Mouse (Mus musculus): ENCODE results near the gene Hnrnpl.

Hnrnpl gene

DNA sequence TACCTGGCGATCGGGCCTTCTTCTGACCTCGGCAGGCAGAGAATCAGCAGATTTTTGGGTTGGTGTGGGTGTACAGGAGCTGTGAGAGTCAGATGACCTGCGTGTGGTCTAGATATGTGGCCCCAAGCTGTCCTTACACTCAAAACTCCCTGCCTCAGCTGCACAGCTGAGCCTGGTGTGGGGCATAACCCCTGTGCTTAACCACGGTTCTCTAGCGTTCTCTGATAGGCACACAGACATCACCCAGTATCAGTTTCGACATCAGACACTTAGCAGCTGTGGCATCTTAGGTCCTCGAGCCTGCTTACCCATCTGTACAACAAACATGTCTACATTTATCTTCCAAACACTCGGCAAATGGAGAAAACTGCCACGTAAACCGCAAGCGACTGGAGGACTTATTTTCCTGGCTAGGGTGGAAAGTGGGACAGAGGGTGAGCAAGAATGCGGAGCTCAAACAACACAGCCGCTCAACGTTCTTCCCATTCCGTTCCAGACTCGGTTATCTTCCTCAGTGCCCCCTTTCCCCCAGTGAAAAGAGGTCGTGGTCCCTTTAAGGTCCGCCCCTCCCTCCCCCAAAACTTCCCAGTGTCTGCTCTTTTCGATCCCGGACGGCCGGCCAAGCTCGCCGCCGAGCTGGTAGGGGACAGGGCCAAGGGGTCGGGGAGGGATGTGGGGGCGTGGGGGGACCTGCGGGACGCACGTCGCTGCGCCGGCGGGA lies at the start of gene Hnrnpl:
Gene Hnrnpl, plus strand, starts transcription at position 321 of the 721 bp plus-strand sequence.
- DNase-seq (ENCODE audit: low read depth, low spot score) = peak; percentile 90

- DNase-seq (ENCODE audit: low read depth, low spot score) = no peak
These were observed 49.7 kb upstream of the Hnrnpl start for GRCm38 (mm10) chr7:28758623-28759022.

GRCm38 (mm10) chr7:28761907-28762306 lies 46.4 kb upstream of the Hnrnpl start:
- no peak for DNase-seq (ENCODE audit: low read depth, low spot score)

GRCm38 (mm10) chr7:28765211-28765610 lies 43.1 kb upstream of the Hnrnpl start:
- DNase-seq (ENCODE audit: low read depth, low spot score) = peak; percentile 32

GRCm38 (mm10) chr7:28766173-28766879 lies 42.0 kb upstream of the Hnrnpl start, which contains the start of gene Sirt2:
TSS of gene Sirt2 (plus strand) at chr7:28766735.
- peak; percentile 99 for DNase-seq (ENCODE audit: low read depth, low spot score)

DNA sequence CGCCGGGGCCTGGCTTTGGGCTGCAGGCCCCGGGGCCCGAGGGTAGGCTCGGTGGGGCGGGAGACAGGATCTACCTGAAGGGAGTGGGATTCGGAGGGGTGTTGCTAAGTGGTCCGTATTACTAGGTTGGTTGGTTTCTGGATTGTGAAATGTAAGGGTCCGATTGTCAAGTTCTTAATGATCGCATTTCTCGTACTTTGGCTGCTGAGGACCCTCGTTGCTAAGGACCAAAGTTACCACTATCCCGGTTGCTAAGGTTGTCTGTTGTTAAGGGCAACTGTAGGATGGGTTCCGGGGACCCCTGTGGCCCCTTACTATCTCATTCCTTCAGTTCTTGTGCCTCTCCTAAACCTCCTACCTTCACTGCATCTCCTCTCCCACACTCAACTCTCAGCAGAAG lies 41.4 kb upstream of the Hnrnpl start:
- DNase-seq (ENCODE audit: low read depth, low spot score) = no peak

GRCm38 (mm10) chr7:28767462-28767965 lies 40.8 kb upstream of the Hnrnpl start, which contains the start of gene Nfkbib:
TSS of gene Nfkbib (minus strand) at chr7:28767512.
- DNase-seq (ENCODE audit: low read depth, low spot score) = no peak

DNA sequence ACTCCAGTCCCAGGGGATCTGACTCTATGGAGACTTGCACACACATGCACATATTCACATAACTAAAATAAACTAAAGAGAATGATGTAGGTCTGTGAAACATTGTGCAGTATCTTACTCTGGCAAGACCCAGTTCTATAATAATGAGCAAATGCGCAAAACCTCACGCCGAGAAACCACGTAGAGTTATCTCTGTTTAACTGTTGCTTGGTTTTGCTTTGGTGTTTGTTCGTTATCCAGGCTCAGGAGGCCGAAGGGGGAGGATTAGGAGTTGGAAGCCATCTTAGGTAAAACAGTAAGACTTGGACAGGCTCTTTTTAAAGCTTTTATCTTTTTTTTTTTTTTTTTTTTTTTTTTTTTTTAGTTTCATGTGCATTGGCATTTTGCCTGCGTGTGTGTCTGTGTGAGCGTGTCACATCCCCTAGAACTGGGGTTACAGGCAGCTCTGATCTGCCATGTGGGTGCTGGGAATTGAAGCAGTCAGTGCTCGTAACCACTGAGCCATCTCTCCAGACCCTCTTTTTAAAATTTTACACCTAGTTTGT lies 38.9 kb upstream of the Hnrnpl start:
- no peak for DNase-seq (ENCODE audit: low read depth, low spot score)

DNA sequence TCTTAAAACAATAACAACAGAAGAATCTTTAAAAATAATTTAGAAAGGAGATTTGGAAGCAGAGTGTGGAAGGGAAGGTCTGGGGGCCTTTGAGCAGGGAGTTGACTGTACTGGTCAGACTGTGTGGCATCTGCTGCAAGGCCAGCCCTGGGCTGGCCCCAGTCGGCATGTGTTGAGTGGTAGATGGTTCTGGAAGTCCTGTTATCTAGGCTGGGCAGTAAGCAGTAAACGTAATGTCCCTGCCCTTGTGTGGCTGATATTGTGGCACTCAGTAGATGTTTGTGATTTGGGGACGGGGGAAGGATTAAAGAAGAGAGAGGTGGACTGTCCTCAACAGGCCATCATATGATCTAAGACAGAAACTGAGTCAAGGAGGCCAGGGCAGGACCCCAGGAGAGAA lies 38.0 kb upstream of the Hnrnpl start:
- DNase-seq (ENCODE audit: low read depth, low spot score) = no peak

DNA sequence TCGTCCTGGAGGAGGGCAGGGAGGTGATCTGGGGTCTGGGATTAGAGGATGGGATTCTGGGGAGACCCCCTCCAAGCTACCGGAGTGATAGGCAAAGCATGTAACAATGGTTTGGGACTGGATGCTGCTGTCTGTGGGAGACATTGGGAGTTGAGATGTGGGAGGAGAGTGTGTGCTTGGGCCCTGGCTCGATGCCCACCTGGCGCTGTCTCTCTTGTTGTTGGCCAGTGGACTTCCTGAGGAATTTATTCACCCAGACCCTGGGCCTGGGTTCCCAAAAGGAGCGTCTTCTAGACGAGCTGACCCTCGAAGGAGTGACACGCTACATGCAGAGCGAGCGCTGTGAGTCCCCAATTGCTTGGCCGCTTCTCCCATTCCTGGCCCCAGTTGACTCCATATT lies 36.5 kb upstream of the Hnrnpl start:
- no peak for DNase-seq (ENCODE audit: low read depth, low spot score)

DNA sequence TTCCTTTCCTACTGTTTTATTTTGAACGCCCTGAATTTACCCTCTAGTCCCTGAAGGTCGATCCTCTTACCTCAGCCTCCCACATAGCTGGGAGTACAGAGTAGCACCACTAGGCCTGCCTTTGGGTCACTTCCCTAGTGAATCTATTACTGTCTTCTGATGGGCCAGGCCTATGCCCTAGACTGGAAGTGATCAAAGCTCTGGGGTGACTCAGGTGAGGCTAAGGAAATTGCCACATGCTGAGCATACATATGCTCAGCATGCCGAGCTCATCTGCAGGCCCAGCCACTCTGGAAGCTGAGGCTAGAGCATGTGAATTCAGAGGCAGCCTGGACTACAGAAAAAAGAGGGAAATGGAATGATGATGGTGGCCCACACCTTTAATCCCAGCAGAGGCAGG lies 35.2 kb upstream of the Hnrnpl start:
- no peak for DNase-seq (ENCODE audit: low read depth, low spot score)

GRCm38 (mm10) chr7:28774164-28774563 lies 34.2 kb upstream of the Hnrnpl start:
- no peak for DNase-seq (ENCODE audit: low read depth, low spot score)

- no peak for DNase-seq (ENCODE audit: low read depth, low spot score)
These were observed 33.2 kb upstream of the Hnrnpl start for GRCm38 (mm10) chr7:28775129-28775528.

GRCm38 (mm10) chr7:28778825-28779224 lies 29.5 kb upstream of the Hnrnpl start:
- DNase-seq (ENCODE audit: low read depth, low spot score) = no peak

DNA sequence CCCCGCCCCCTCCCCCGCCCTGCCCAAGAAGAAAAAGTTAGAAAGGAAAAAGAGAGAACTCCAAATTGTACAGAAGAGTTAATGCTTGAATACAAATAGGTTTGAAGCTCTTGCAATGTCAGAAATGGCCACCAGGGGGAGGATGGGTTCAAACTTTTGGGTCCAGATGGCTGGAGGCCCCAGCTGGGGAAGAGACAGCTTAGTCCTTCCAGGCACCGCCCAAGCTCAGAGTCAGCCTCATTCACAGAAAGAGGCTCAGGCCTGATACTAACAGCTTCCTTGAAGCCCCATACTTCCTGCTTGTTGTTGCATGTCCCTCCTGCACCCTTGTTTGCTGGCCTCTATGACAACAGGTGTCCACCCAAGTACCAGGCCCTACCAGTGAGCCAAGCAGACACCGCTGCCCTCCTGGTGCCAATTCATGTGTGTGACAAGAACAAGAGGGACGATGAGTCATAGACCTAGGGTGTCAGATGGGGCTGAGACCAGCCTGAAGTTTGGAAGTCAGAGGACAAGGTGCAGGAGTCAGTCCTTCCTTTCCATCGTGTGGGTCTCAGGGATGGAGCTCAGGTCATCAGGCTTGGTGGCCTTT lies 28.2 kb upstream of the Hnrnpl start:
- peak; percentile 87 for DNase-seq (ENCODE audit: low read depth, low spot score)

GRCm38 (mm10) chr7:28780857-28781256 lies 27.5 kb upstream of the Hnrnpl start:
- no peak for DNase-seq (ENCODE audit: low read depth, low spot score)

- DNase-seq (ENCODE audit: low read depth, low spot score) = no peak
These were observed 27.1 kb upstream of the Hnrnpl start for GRCm38 (mm10) chr7:28781261-28781663.

GRCm38 (mm10) chr7:28785161-28785560 lies 23.2 kb upstream of the Hnrnpl start:
- no peak for DNase-seq (ENCODE audit: low read depth, low spot score)

DNA sequence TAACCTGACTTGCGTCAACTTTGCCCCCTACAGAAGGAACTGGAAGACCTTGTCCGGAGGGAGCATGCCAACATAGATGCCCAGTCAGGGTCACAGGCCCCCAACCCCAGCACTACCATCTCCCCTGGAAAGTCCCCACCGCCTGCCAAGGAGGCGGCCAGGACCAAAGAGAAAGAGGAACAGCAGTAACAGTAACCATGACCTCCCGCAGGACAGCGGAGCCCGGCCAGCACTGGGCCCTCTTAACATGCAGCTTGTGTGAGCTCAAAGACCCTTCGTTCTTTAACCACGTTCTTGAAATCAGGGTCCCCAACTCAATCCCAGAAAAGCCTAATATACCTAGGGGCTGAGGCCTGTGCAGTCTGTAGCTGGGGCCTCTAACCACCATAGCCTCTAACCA lies 20.5 kb upstream of the Hnrnpl start:
- peak; percentile 53 for DNase-seq (ENCODE audit: low read depth, low spot score)

DNA sequence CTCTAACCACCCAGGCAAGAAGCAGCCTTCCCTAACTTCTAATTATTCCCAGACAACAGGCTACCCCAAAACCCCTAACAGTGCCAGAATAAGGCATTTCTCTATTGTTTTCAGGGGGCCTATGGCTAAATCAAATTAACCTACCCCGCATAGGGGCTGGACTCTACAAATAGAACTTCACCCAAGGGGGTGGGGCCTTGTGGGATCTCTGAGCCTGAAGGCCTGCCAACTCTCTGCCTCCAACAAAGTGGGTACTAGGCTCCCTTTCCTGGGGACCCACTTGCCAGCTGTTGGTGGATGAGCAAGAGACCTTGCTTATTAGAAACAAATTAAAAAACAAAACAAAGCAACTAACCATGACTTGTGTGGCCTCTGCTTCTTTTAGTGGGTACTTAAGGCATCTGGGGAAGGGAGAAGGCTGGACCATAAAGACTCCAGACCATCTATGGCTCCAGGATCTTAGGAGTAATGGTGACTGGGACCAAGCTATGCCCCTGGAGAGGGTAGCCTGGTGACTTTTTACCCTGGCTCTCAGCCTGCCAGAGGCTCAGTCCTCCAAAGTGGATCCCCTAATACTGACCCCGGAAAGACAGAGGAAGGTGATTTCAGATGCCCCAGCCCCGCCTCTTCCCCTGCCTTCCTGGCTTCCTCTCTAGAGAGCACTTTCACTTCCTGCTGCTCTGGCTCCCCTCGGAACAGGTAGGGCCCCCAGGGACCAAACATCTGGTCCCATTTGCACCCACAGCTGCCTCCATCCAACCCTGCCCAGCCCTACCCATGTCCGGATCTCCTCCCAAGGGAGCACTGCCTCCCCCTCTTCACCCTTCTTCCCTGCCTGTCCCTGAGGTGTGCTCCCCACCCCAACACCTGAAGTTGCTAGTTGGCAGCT lies 19.8 kb upstream of the Hnrnpl start, which contains the start of gene Rinl:
Gene Rinl, plus strand, starts transcription at position 663 of the 889 bp plus-strand sequence.
- peak; percentile 96 for DNase-seq (ENCODE audit: low read depth, low spot score)

GRCm38 (mm10) chr7:28789235-28789634 lies 19.1 kb upstream of the Hnrnpl start:
- DNase-seq (ENCODE audit: low read depth, low spot score) = no peak
